Mouse (Mus musculus) embryo, embryonic 10.5 days (tissue): Measurements from ENCODE around the gene Gpld1.

Source experiments
- DNase-seq: peaks from one replicate; pipeline ENCODE4 v3.0.0-alpha.2; 2015; ENCODE audit warnings: low spot score

Gene Gpld1

DNA sequence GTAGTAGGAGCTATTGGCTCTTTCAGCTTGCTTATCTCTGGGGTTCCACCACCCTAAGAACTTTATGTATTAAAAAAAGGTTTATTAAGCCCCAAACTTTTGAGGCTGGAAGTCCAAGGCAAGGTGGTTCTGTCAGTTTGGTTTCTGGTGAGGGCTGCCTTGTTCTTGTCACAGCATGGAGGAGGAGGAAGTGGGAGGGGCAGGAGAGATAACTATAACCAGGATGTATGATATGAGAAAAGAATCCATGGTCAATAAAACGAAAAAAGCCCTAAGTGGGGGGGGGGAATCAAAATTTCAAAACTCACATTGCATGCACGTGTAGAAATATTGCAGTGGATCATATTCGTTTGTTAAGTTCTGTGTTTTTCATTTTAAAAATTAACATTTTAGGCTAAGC is 80.2 kb downstream of the Gpld1 start:
- no peak for DNase-seq

DNA sequence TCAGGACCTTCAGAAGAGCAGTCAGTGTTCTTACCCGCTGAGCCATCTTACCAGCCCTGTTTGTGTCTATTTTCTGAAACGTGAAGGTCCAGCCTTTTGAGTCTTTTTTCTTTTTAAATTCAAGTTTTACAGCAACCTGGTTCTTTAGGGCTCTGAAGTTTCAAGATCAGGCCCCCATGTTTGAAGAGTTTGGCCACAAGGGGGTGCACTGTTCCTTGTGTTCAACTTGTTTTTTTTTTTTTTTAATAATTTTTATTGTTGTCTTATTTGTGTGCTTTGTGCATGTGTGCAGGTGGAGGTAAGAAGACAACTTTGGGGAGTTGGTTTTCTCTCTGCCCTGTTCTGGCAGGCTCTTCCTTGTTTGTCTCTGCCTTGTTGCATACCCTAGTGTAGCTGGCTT is 81.7 kb downstream of the Gpld1 start:
- peak; percentile 71 for DNase-seq

DNA sequence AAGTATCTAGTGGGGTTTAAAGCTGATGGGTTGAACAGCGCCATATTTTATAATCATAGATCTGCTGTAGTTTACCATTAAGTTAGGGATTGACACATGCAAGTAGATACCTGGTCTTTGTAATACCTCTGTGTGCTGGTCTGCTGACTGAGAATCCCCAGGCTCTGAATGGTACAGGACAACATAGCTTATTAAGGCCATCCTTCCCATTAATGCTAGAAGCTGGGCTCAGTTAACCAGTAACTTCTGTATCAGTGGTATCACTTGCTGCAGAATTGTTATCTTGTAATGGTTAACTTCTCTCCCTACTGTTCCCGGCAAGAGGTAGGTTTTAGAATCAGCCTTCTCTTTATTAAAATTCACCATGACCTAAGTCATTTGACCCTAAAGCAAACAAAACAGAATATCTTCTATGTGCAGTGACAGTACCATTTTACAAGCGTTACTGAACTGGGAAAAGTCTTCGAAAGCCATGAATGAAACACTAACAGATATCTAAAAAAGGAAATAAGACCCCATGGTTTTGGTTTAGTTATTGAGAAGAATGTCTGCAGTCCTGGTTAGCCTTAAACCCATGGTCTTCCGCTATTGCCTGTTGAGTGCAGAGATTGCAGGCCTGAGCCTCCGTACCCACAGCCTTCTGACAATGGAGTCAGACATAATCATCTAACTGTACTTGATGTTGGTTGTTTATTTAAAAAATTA is 83.6 kb downstream of the Gpld1 start:
- DNase-seq, result no peak

DNA sequence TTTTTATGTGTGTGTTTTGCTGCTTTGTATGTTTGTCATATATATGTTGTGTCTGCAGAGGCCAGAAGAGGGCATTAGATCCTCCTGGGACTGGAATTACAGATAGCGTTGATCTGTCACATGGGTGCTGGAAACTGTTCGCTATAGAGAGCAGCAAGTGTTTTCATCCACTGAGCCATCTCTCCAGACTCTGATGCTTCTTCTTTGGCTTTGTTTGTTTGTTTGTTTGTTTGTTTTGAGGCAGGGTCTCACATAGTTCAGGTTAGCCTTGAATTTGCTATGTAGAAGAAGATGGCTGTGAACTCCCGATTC is 84.1 kb downstream of the Gpld1 start:
- no peak for DNase-seq

DNA sequence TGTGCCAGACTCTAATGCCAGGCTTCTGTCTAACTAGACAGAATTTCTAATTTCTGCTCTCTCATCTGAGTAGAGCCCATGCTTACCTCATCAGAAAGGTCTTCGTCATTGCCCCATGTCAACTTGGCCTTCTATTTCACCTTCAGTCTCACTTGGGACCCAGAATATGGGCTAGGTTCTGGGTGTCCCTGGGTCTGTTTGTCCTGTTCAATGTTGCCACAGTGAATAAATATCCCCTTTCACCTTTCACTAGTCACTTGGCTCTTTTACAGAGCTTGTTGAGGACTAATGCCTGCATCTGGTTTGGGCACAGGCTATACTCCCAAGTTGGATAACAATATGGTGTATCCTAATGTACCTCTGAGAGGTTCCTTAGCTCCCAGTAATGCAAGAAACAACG is 96.5 kb downstream of the Gpld1 start:
- no peak for DNase-seq
